8 mouse cellular contexts compared by ENCODE assay signal in the genomic region with DNA sequence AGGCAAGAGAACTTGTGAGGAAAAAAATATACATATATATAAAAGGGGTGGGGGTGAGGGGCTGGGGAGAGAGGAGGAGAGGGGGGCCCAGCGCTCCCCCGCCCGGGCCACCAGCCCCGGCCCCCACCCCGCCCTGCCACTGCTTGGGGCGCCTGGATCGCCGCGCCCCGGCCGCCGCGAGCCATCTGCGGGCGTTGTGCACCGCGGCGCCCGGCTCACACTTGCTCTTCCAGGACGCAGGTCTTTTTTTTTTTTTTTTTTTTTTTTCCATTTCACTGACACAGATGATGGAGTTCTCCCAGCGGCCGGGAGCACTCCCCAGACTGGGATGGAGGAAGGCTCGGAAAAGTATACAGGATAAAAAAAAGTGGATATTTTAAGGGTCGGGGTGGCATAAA. TPM values are rescaled to one million over a fixed set of nuclear protein-coding genes. Genes with fewer than 3 reads are reported as not detected.
DNase-seq lines count a peak whose midpoint lies in the region; ATAC-seq and TF ChIP-seq lines count a peak whose summit lies in the region.

No protein-coding gene starts in this region.

- peak overlapping the region; percentile 53; the same call in 1 of the 2 replicates for H3K9ac ChIP-seq in embryonic facial prominence, embryonic 12.5 days
- H3K9ac ChIP-seq in hindbrain, embryonic 16.5 days (ENCODE audit: low read depth, low read length): peak overlapping the region; percentile 71
- H3K9ac ChIP-seq in midbrain, embryonic 16.5 days (ENCODE audit: low read depth, low read length): peak overlapping the region; percentile 70

- WGBS in kidney, adult 2 months: 1% methylated on average over 24 of the region's 24 CpGs
- WGBS in embryonic facial prominence, embryonic 12.5 days: under 1% methylated on average over 19 of the region's 24 CpGs
- WGBS in hindbrain, embryonic 16.5 days: under 1% methylated on average over 17 of the region's 24 CpGs
- WGBS in midbrain, embryonic 16.5 days: 0% methylated on average over 19 of the region's 24 CpGs

- H3K9me3 ChIP-seq in embryonic facial prominence, embryonic 12.5 days: no peaks in the 10 kb centered on the region
- no peaks in the 10 kb centered on the region for H3K9me3 ChIP-seq in hindbrain, embryonic 16.5 days (ENCODE audit: control insufficient read depth, low read length)
- H3K9me3 ChIP-seq in midbrain, embryonic 16.5 days (replicated peaks; ENCODE audit: control insufficient read depth, low read length, poor library complexity, severe bottlenecking): no peaks in the 10 kb centered on the region

- no peak overlapping the region for H3K27ac ChIP-seq in kidney, adult 2 months (ENCODE audit: insufficient read depth, low read depth, low read length)
- 0 out of 2 replicates have a peak overlapping the region, but pooled peaks have one; percentile 65 for H3K27ac ChIP-seq in embryonic facial prominence, embryonic 12.5 days
- H3K27ac ChIP-seq in hindbrain, embryonic 16.5 days (ENCODE audit: low read depth, low read length): peak overlapping the region; percentile 86
- H3K27ac ChIP-seq in midbrain, embryonic 16.5 days (ENCODE audit: low read length): peak overlapping the region; percentile 77

- no peak for DNase-seq in kidney, adult 2 months
- DNase-seq in kidney, postnatal 4 days: no peak
- DNase-seq in thymus, postnatal 4 days: no peak
- no peak for DNase-seq in gastrocnemius, postnatal 36 days
- no peak for DNase-seq in urinary bladder, postnatal 4 days (ENCODE audit: low spot score in 2 of 2)

- H3K27me3 ChIP-seq in kidney, adult 2 months (replicated peaks; ENCODE audit: control insufficient read depth, insufficient read depth, low read length): peaks cover 5% of the 10 kb centered on the region
- peaks cover 71% of the 10 kb centered on the region for H3K27me3 ChIP-seq in embryonic facial prominence, embryonic 12.5 days
- peaks cover 6% of the 10 kb centered on the region for H3K27me3 ChIP-seq in hindbrain, embryonic 16.5 days (replicated peaks; ENCODE audit: control insufficient read depth, insufficient read depth, low read length)
- H3K27me3 ChIP-seq in midbrain, embryonic 16.5 days (ENCODE audit: control insufficient read depth, insufficient read depth, low read depth, low read length): peaks cover under 1% of the 10 kb centered on the region

- H3K36me3 ChIP-seq in kidney, adult 2 months (ENCODE audit: control insufficient read depth, insufficient read depth, low read length): no peaks in the 10 kb centered on the region
- H3K36me3 ChIP-seq in embryonic facial prominence, embryonic 12.5 days: no peaks in the 10 kb centered on the region
- H3K36me3 ChIP-seq in hindbrain, embryonic 16.5 days (ENCODE audit: control insufficient read depth, insufficient read depth, low read length): no peaks in the 10 kb centered on the region
- H3K36me3 ChIP-seq in midbrain, embryonic 16.5 days (ENCODE audit: control insufficient read depth, insufficient read depth, low read length): no peaks in the 10 kb centered on the region

- TF ChIP-seq CTCF in kidney, adult 2 months (conservative IDR thresholded peaks at IDR 0.05; ENCODE audit: insufficient read depth, insufficient read length, low read depth, low read length): no peak

- TF ChIP-seq POLR2A in kidney, adult 2 months (IDR thresholded peaks at IDR 0.05; ENCODE audit: low read depth, low read length): no peak

- intact Hi-C loops in gastrocnemius, postnatal 36 days (cut with DNase I): no loop called here

- H3K4me2 ChIP-seq in embryonic facial prominence, embryonic 12.5 days (replicated peaks): peak overlapping the region; percentile 88
- peak overlapping the region; percentile 98 for H3K4me2 ChIP-seq in hindbrain, embryonic 16.5 days (ENCODE audit: low read length)
- H3K4me2 ChIP-seq in midbrain, embryonic 16.5 days (ENCODE audit: low read length): peak overlapping the region; percentile 98

- ATAC-seq in embryonic facial prominence, embryonic 12.5 days (ENCODE audit: insufficient number of reproducible peaks, insufficient read depth, low FRiP score, low TSS enrichment): peak; percentile 45
- ATAC-seq in hindbrain, embryonic 16.5 days: peak; percentile 57
- peak; percentile 49 for ATAC-seq in midbrain, embryonic 16.5 days

- H3K4me3 ChIP-seq in kidney, adult 2 months (ENCODE audit: insufficient read depth, low read depth, low read length): peak overlapping the region; percentile 14
- peak overlapping the region; percentile 63 for H3K4me3 ChIP-seq in embryonic facial prominence, embryonic 12.5 days
- H3K4me3 ChIP-seq in hindbrain, embryonic 16.5 days (ENCODE audit: low read length): peak overlapping the region; percentile 64
- H3K4me3 ChIP-seq in midbrain, embryonic 16.5 days (ENCODE audit: low read depth, low read length): peak overlapping the region; percentile 69

- H3K4me1 ChIP-seq in kidney, adult 2 months (ENCODE audit: control insufficient read depth, insufficient read depth, low read length): no peaks in the 10 kb centered on the region
- H3K4me1 ChIP-seq in embryonic facial prominence, embryonic 12.5 days: peaks cover 33% of the 10 kb centered on the region
- peaks cover 32% of the 10 kb centered on the region for H3K4me1 ChIP-seq in hindbrain, embryonic 16.5 days (ENCODE audit: control insufficient read depth, insufficient read depth, low read depth, low read length)
- H3K4me1 ChIP-seq in midbrain, embryonic 16.5 days (ENCODE audit: control insufficient read depth, insufficient read depth, low read length): peaks cover 38% of the 10 kb centered on the region

RNA-seq across cellular contexts. Expression of a gene that starts 0.3 kb away (rescaled TPM):
- polyA plus RNA-seq in kidney, adult 2 months (2012; rRNA removed): 2.7 and 3.7 TPM in 2 replicates
- 3.6 TPM in 2 replicates for polyA plus RNA-seq in embryonic facial prominence, embryonic 12.5 days (2016; fragmentation: Nextera tagmentation; extraction: Ambion mirVana)
- polyA plus RNA-seq in hindbrain, embryonic 16.5 days (2015; fragmentation: Nextera tagmentation; extraction: Ambion mirVana): 6.1 and 6.9 TPM in 2 replicates
- polyA plus RNA-seq in midbrain, embryonic 16.5 days (2015; fragmentation: Nextera tagmentation; extraction: Ambion mirVana): 15.9 and 33.5 TPM in 2 replicates
- total RNA-seq in gastrocnemius, postnatal 36 days (2021): 1 to 10 TPM; 2.4 to 3.2 TPM

Comparison
In these comparisons a context has a peak if more than half of its experiments do, and no peak if none do; other contexts are left out.
1. H3K4me3 ChIP-seq: peak in every context shown above with its lines; median percentile 69 in midbrain, embryonic 16.5 days; 64 in hindbrain, embryonic 16.5 days; 63 in embryonic facial prominence, embryonic 12.5 days; 14 in kidney, adult 2 months.